Mouse (Mus musculus) cerebellum, adult 2 months (tissue): Measurements from ENCODE around the gene Arhgap21. TPM values are rescaled to one million over a fixed set of nuclear protein-coding genes. Genes with fewer than 3 reads are reported as not detected.
"Not testable (repeated sequence)": the region's sequence is repeated elsewhere in the genome, so short reads cannot be mapped to it uniquely, and the experiment has no call there.

Experiments used
- DNase-seq, 2 experiments: peaks; one replicate each; pipeline ENCODE4 v3.0.0; 2021
- H3K27ac ChIP-seq: fragments of 200-500 bp; 2 replicates; pipeline ENCODE4 v1.5.1; 2012; ENCODE audit warnings: low read length, control low read depth, inconsistent platforms; ENCODE audit not compliant: insufficient read depth
- H3K27me3 ChIP-seq: fragments of 200-500 bp; 2 replicates; pipeline ENCODE4 v1.6.1; 2012; ENCODE audit warnings: inconsistent platforms, mild to moderate bottlenecking, low read length, moderate library complexity; ENCODE audit not compliant: control insufficient read depth, insufficient read depth
- H3K4me1 ChIP-seq: fragments of 200-500 bp; 2 replicates; pipeline ENCODE4 v1.6.1; 2011; ENCODE audit warnings: low read length; ENCODE audit not compliant: control insufficient read depth, insufficient read depth
- H3K4me3 ChIP-seq: fragments of 200-500 bp; replicated peaks from 2 replicates; pipeline ENCODE3; 2011; ENCODE audit warnings: mild to moderate bottlenecking, low read depth, low read length, control low read depth; ENCODE audit not compliant: insufficient read depth
- CTCF ChIP-seq: fragments of 200-500 bp; IDR thresholded peaks from 2 replicates; pipeline ENCODE4 v1.5.1; 2011; ENCODE audit warnings: low read depth, mild to moderate bottlenecking, control low read depth, low read length, moderate library complexity, borderline replicate concordance; ENCODE audit not compliant: insufficient read depth
- POLR2A ChIP-seq: fragments of 200-500 bp; IDR thresholded peaks from 2 replicates; pipeline ENCODE4 v1.6.1; 2011; ENCODE audit warnings: low read length, control low read depth, borderline replicate concordance; ENCODE audit not compliant: insufficient read depth
- WGBS: fragments of 180-500 bp; shearing (Covaris S2); methylation state at CpG from one replicate; pipeline ENCODE4 v1.1.7; 2018; 5-methylcytosine and 5-hydroxymethylcytosine counted together
- polyA plus RNA-seq: library from polyadenylated mRNA; depleted of rRNA; stranded (reverse); fragments of >200 nt; gene quantifications from 2 replicates; pipeline ENCODE4 v1.2.3, GENCODE M21; 2012

The Arhgap21 gene
- polyA plus RNA-seq, 1 experiment = 213 TPM

GRCm38 (mm10) chr2:20943730-20944454 lies 24.8 kb downstream of the Arhgap21 start:
- no peak overlapping the region for H3K4me3 ChIP-seq
- peak overlapping the region; percentile 55 for H3K27ac ChIP-seq
- TF ChIP-seq POLR2A (no peak), CTCF (no peak)
- no peaks in the 10 kb centered on the region for H3K27me3 ChIP-seq
- peaks cover 17% of the 10 kb centered on the region for H3K4me1 ChIP-seq
- no peak for DNase-seq
- 36% methylated on average over 7 of the region's 7 CpGs for WGBS

- 2% methylated on average over 5 of the region's 5 CpGs for WGBS
- 0 out of 2 replicates have a peak, but pooled peaks have one; percentile 10 for TF ChIP-seq CTCF
- TF ChIP-seq POLR2A = no peak
- Histone ChIP-seq H3K4me3 (no peak overlapping the region), H3K27me3 (no peaks in the 10 kb centered on the region), H3K4me1 (peaks cover 22% of the 10 kb centered on the region), H3K27ac (no peak overlapping the region; the same call in 1 of the 2 replicates)
- peak; percentile 54 to 75 for DNase-seq
These were observed 25.5 kb downstream of the Arhgap21 start for GRCm38 (mm10) chr2:20943222-20943621.

- H3K27me3 ChIP-seq = no peaks in the 10 kb centered on the region
- 53% methylated on average over 10 of the region's 10 CpGs for WGBS
- TF ChIP-seq CTCF (no peak), POLR2A (no peak)
- no peak overlapping the region for H3K4me3 ChIP-seq
- DNase-seq = no peak
- H3K27ac ChIP-seq = no peak overlapping the region
- peaks cover 22% of the 10 kb centered on the region for H3K4me1 ChIP-seq
These were observed 26.1 kb downstream of the Arhgap21 start for GRCm38 (mm10) chr2:20942434-20943198.

- H3K4me1 ChIP-seq = peaks cover 33% of the 10 kb centered on the region
- H3K27me3 ChIP-seq = no peaks in the 10 kb centered on the region
- TF ChIP-seq POLR2A (no peak), CTCF (no peak)
- no peak overlapping the region for H3K27ac ChIP-seq
- no peak for DNase-seq
- no peak overlapping the region for H3K4me3 ChIP-seq
These were observed 27.6 kb downstream of the Arhgap21 start for GRCm38 (mm10) chr2:20941105-20941504.

- Histone ChIP-seq H3K4me1 (peaks cover 42% of the 10 kb centered on the region), H3K4me3 (no peak overlapping the region), H3K27me3 (no peaks in the 10 kb centered on the region), H3K27ac (no peak overlapping the region)
- TF ChIP-seq POLR2A (no peak), CTCF (no peak)
- 79% methylated on average over 3 of the region's 3 CpGs for WGBS
- DNase-seq = no peak
These were observed 29.3 kb downstream of the Arhgap21 start for GRCm38 (mm10) chr2:20939367-20939766.

GRCm38 (mm10) chr2:20936609-20937221 lies 32.0 kb downstream of the Arhgap21 start:
- no peak overlapping the region for H3K27ac ChIP-seq
- WGBS = 61% methylated on average over 4 of the region's 4 CpGs
- H3K4me1 ChIP-seq = peaks cover 33% of the 10 kb centered on the region
- DNase-seq = no peak
- no peak for TF ChIP-seq CTCF
- TF ChIP-seq POLR2A = no peak
- H3K27me3 ChIP-seq = no peaks in the 10 kb centered on the region
- no peak overlapping the region for H3K4me3 ChIP-seq

GRCm38 (mm10) chr2:20934406-20934805 lies 34.3 kb downstream of the Arhgap21 start:
- 70% methylated on average over 9 of the region's 9 CpGs for WGBS
- peaks cover 33% of the 10 kb centered on the region for H3K4me1 ChIP-seq
- no peak for TF ChIP-seq POLR2A
- no peak for TF ChIP-seq CTCF
- no peak for DNase-seq
- H3K27me3 ChIP-seq = no peaks in the 10 kb centered on the region
- no peak overlapping the region for H3K4me3 ChIP-seq
- H3K27ac ChIP-seq = no peak overlapping the region

GRCm38 (mm10) chr2:20932748-20933313 lies 35.9 kb downstream of the Arhgap21 start:
- TF ChIP-seq CTCF (no peak), POLR2A (no peak)
- Histone ChIP-seq H3K4me3 (no peak overlapping the region), H3K4me1 (peaks cover 29% of the 10 kb centered on the region; the same call in 1 of the 2 replicates), H3K27ac (peak overlapping the region; percentile 8; the same call in 1 of the 2 replicates), H3K27me3 (no peaks in the 10 kb centered on the region)
- peak in 1 of 2 experiments; percentile 46 for DNase-seq
- 46% methylated on average over 8 of the region's 8 CpGs for WGBS

- WGBS = 98% methylated on average over 3 of the region's 4 CpGs
- H3K4me3 ChIP-seq, H3K27me3 ChIP-seq, DNase-seq, H3K27ac ChIP-seq: not testable (repeated sequence)
- H3K4me1 ChIP-seq = peaks cover 24% of the 10 kb centered on the region; the same call in 1 of the 2 replicates
These were observed 36.9 kb downstream of the Arhgap21 start for GRCm38 (mm10) chr2:20931761-20932160.
